Mouse (Mus musculus) B cell, adult (primary cell): ENCODE measurements around the gene Doxl2. TPM values are rescaled to one million over a fixed set of nuclear protein-coding genes. Genes with fewer than 3 reads are reported as not detected.

Experiments used
- total RNA-seq: library from RNA; stranded (reverse); gene quantifications from 4 replicates; pipeline ENCODE4 v1.2.4, GENCODE M21; 2023; ENCODE audit not compliant: inconsistent age

The Doxl2 gene
- not detected in 4 replicates for total RNA-seq

GRCm38 (mm10) chr6:48974663-48975062, at the start of gene Doxl2:
Gene Doxl2 (plus strand): TSS chr6:48974963.

GRCm38 (mm10) chr6:48929595-48929994, 45.2 kb upstream of the Doxl2 start, which contains the start of gene 1600015I10Rik:
Gene 1600015I10Rik (plus strand): TSS chr6:48929895.

GRCm38 (mm10) chr6:48986444-48986990, 11.8 kb downstream of the Doxl2 start, which contains the start of gene Svs1:
Gene Svs1 (plus strand): TSS chr6:48986861.

Other genes starting within 250 kb of the Doxl2 start
- 126 to 141 TPM (median 129 TPM) in 4 replicates for gene Gimap1, start 235.9 kb upstream of the Doxl2 start, total RNA-seq
- gene Gimap5, start 228.8 kb upstream of the Doxl2 start, total RNA-seq = 106 to 120 TPM (median 116 TPM) in 4 replicates
- gene Gimap3, start 204.1 kb upstream of the Doxl2 start, total RNA-seq = 168 to 194 TPM (median 174 TPM) in 4 replicates
- gene Tmem176a, start 134.0 kb upstream of the Doxl2 start, total RNA-seq = 0.61 to 2.8 TPM (median 1.3 TPM) in 4 replicates
- 0.58 to 4.3 TPM (median 2.2 TPM) in 4 replicates for gene Tmem176b, start 133.5 kb upstream of the Doxl2 start, total RNA-seq
- not detected in 4 replicates for gene Aoc1, start 102.1 kb upstream of the Doxl2 start, total RNA-seq
- gene 1600015I10Rik, start 45.1 kb upstream of the Doxl2 start, total RNA-seq = not detected in 4 replicates
- not detected in 4 replicates for gene Svs1, start 11.9 kb downstream of the Doxl2 start, total RNA-seq
- not detected in 4 replicates for gene Gpnmb, start 61.6 kb downstream of the Doxl2 start, total RNA-seq
- gene Malsu1, start 98.8 kb downstream of the Doxl2 start, total RNA-seq = 39.9 to 52.0 TPM (median 48.0 TPM) in 4 replicates
- 1.1 to 2.7 TPM (median 1.5 TPM) in 4 replicates for gene Igf2bp3, start 240.0 kb downstream of the Doxl2 start, total RNA-seq